Mouse (Mus musculus) neural tube, embryonic 14.5 days (tissue): ENCODE results near the gene Fam126b. TPM values are rescaled to one million over a fixed set of nuclear protein-coding genes. Genes with fewer than 3 reads are reported as not detected.
"Not testable (repeated sequence)": the region's sequence is repeated elsewhere in the genome, so short reads cannot be mapped to it uniquely, and the experiment has no call there.

Experiments
- ATAC-seq: fragments of 200-750 bp; cut with Nextera tagmentation; 2 replicates; pipeline ENCODE4 v1.8.0; 2017; ENCODE audit warnings: low read depth, mild to moderate bottlenecking, moderate TSS enrichment, moderate library complexity
- H3K27ac ChIP-seq: fragments of 300-500 bp; sonication (generic); 2 replicates; pipeline ENCODE4 v1.5.1; 2014; ENCODE audit warnings: low read depth, mild to moderate bottlenecking, control low read depth, low read length, moderate library complexity, mixed read lengths
- H3K27me3 ChIP-seq: fragments of 300-500 bp; sonication (generic); 2 replicates; pipeline ENCODE4 v1.6.1; 2014; ENCODE audit warnings: low read length; ENCODE audit not compliant: control insufficient read depth, insufficient read depth
- H3K36me3 ChIP-seq: fragments of 300-500 bp; sonication (generic); 2 replicates; pipeline ENCODE4 v1.6.1; 2014; ENCODE audit warnings: low read length, mixed read lengths; ENCODE audit not compliant: control insufficient read depth, insufficient read depth
- H3K4me1 ChIP-seq: fragments of 300-500 bp; sonication (generic); 2 replicates; pipeline ENCODE4 v1.6.1; 2014; ENCODE audit warnings: low read length; ENCODE audit not compliant: control insufficient read depth, insufficient read depth
- H3K4me2 ChIP-seq: fragments of 300-500 bp; sonication (generic); 2 replicates; pipeline ENCODE4 v1.6.1; 2014; ENCODE audit warnings: mild to moderate bottlenecking, low read depth, low read length, control low read depth
- H3K4me3 ChIP-seq: fragments of 300-500 bp; sonication (generic); 2 replicates; pipeline ENCODE4 v1.5.1; 2014; ENCODE audit warnings: low read depth, low read length, control low read depth, mixed read lengths
- H3K9ac ChIP-seq: fragments of 300-500 bp; sonication (generic); replicated peaks from 2 replicates; pipeline ENCODE4 v1.6.1; 2014; ENCODE audit warnings: low read depth, mild to moderate bottlenecking, control low read depth, low read length, mixed read lengths
- H3K9me3 ChIP-seq: fragments of 300-500 bp; sonication (generic); 2 replicates; pipeline ENCODE4 v1.6.1; 2016; ENCODE audit warnings: low read length; ENCODE audit not compliant: control insufficient read depth
- WGBS: fragments of 180-500 bp; shearing (Covaris S2); extraction: QIAGEN DNeasy Blood & Tissue Kit; methylation state at CpG from one replicate; pipeline ENCODE4 v1.1.7; 2014; 5-methylcytosine and 5-hydroxymethylcytosine counted together
- polyA plus RNA-seq: library from polyadenylated mRNA; unstranded; fragments of >200 nt; fragmentation: Nextera tagmentation; extraction: Ambion mirVana; gene quantifications from 2 replicates; pipeline ENCODE4 v1.2.1, GENCODE M21; 2014

Gene Fam126b
- polyA plus RNA-seq, 1 experiment from 2014 or later, result 18.6 TPM

DNA sequence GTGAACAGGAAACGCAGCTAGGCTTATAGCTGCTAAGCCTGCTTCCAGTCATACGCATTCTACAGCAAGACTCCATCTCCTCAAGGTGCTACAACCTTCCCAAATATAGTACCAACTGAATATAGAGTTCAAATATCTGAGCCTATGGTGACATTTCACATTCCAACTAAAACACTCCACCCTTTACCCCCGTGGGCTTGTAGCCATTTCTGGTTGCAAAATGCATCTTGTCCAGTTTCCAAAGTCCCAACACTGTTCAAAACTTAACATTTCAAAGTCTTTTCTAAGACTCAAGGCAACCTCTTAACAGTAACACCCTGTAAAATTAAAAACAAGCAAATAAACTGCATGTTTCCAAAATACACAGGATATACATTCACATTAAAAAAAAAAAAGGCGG, 29.0 kb upstream of the Fam126b start:
- no peak overlapping the region for H3K27ac ChIP-seq
- no peak overlapping the region for H3K4me3 ChIP-seq
- H3K9me3 ChIP-seq, result no peaks in the 10 kb centered on the region
- H3K4me1 ChIP-seq, result no peaks in the 10 kb centered on the region
- H3K9ac ChIP-seq, result no peak overlapping the region
- no peak overlapping the region for H3K4me2 ChIP-seq
- no peak for ATAC-seq
- no peaks in the 10 kb centered on the region for H3K36me3 ChIP-seq
- WGBS, result 86% methylated on average over 4 of the region's 4 CpGs
- H3K27me3 ChIP-seq, result no peaks in the 10 kb centered on the region

GRCm38 (mm10) chr1:58614424-58614823, 28.3 kb upstream of the Fam126b start:
- H3K4me2 ChIP-seq, result no peak overlapping the region
- no peak for ATAC-seq
- H3K9ac ChIP-seq, result no peak overlapping the region
- no peaks in the 10 kb centered on the region for H3K36me3 ChIP-seq
- no peak overlapping the region for H3K4me3 ChIP-seq
- H3K27ac ChIP-seq, result no peak overlapping the region
- H3K4me1 ChIP-seq, result no peaks in the 10 kb centered on the region
- H3K27me3 ChIP-seq, result no peaks in the 10 kb centered on the region
- H3K9me3 ChIP-seq, result no peaks in the 10 kb centered on the region
- 80% methylated on average over 3 of the region's 3 CpGs for WGBS

DNA sequence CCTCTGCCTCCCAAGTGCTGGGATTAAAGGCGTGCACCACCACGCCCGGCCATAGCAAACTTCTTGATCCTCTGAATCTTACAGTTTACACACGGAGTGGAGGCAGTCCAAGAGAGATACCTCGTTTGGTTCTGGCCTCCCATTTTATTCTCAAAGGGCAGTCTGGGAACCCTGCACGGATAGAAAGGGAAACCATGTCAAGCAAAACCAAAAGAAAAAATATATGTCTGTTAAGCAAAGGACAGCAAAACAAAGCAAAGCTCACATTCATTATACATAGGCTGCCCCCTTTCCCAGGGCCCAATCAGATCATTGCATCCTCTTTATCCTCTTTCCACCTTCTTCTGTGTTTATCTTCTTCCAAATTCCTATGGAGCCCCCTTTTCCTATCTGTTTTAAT, 27.7 kb upstream of the Fam126b start:
- no peaks in the 10 kb centered on the region for H3K9me3 ChIP-seq
- no peaks in the 10 kb centered on the region for H3K27me3 ChIP-seq
- no peak for ATAC-seq
- no peak overlapping the region for H3K27ac ChIP-seq
- no peak overlapping the region for H3K4me2 ChIP-seq
- WGBS, result 82% methylated on average over 6 of the region's 6 CpGs
- H3K36me3 ChIP-seq, result no peaks in the 10 kb centered on the region
- no peak overlapping the region for H3K9ac ChIP-seq
- H3K4me3 ChIP-seq, result no peak overlapping the region
- no peaks in the 10 kb centered on the region for H3K4me1 ChIP-seq

GRCm38 (mm10) chr1:58610611-58611010, 24.5 kb upstream of the Fam126b start:
- H3K4me3 ChIP-seq, result no peak overlapping the region
- ATAC-seq, result no peak
- 50% methylated on average over 1 of the region's 1 CpGs for WGBS
- no peaks in the 10 kb centered on the region for H3K36me3 ChIP-seq
- H3K27ac ChIP-seq, result no peak overlapping the region
- no peak overlapping the region for H3K4me2 ChIP-seq
- no peak overlapping the region for H3K9ac ChIP-seq
- no peaks in the 10 kb centered on the region for H3K4me1 ChIP-seq
- H3K9me3 ChIP-seq, result no peaks in the 10 kb centered on the region
- no peaks in the 10 kb centered on the region for H3K27me3 ChIP-seq

GRCm38 (mm10) chr1:58610166-58610565, 24.0 kb upstream of the Fam126b start:
- Histone ChIP-seq H3K27ac (no peak overlapping the region), H3K27me3 (no peaks in the 10 kb centered on the region), H3K9me3 (no peaks in the 10 kb centered on the region), H3K4me1 (no peaks in the 10 kb centered on the region), H3K4me2 (no peak overlapping the region), H3K4me3 (no peak overlapping the region), H3K9ac (no peak overlapping the region), H3K36me3 (no peaks in the 10 kb centered on the region)
- WGBS, result 86% methylated on average over 1 of the region's 1 CpGs
- ATAC-seq, result no peak

DNA sequence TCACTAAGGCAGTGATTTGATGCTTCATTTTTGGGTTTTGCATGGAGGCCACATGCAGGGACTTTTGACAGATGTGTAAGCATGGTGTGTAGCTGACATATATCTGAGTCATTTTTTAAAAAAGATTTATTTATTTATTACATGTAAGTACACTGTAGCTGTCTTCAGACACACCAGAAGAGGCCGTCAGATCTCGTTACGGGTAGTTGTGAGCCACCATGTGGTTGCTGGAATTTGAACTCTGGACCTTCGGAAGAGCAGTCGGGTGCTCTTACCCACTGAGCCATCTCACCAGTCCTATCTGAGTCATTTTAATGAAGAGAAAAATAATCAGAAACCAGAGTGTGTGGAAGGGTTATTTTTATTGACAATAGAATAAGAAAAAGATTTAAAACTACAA, 23.5 kb upstream of the Fam126b start:
- WGBS, result 91% methylated on average over 5 of the region's 5 CpGs
- H3K9ac ChIP-seq, result not testable (repeated sequence)

DNA sequence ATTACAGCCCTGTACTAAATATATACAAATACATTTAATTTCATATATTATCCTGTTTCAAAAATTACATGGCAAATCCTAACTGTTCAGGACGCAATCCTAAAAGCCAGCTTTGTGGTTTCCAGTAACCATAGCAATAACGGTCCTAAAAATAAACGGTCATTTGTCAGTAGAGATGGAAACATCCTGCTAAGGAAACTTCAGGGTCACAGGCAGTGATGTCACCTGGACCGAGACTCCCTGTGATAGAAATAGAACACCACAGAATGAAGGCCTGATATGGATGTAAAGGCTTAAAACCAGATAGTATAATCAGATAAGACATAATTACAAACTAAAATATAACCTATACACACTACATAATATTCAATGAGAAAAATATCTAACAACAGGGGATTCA, 17.6 kb upstream of the Fam126b start:
- Histone ChIP-seq H3K4me3 (no peak overlapping the region), H3K9ac (no peak overlapping the region), H3K27ac (no peak overlapping the region), H3K36me3 (no peaks in the 10 kb centered on the region), H3K4me2 (no peak overlapping the region), H3K4me1 (no peaks in the 10 kb centered on the region), H3K27me3 (no peaks in the 10 kb centered on the region), H3K9me3 (no peaks in the 10 kb centered on the region)
- 81% methylated on average over 4 of the region's 4 CpGs for WGBS
- no peak for ATAC-seq

More for the DNA sequence above, 23.5 kb upstream of the Fam126b start:
- not testable (repeated sequence) for H3K27me3 ChIP-seq, H3K4me2 ChIP-seq, H3K4me3 ChIP-seq, H3K27ac ChIP-seq, ATAC-seq, H3K4me1 ChIP-seq, H3K9me3 ChIP-seq, H3K36me3 ChIP-seq

- Histone ChIP-seq H3K4me1 (no peaks in the 10 kb centered on the region), H3K9me3 (no peaks in the 10 kb centered on the region), H3K27ac (no peak overlapping the region), H3K27me3 (no peaks in the 10 kb centered on the region), H3K9ac (no peak overlapping the region), H3K4me2 (no peak overlapping the region), H3K36me3 (no peaks in the 10 kb centered on the region), H3K4me3 (no peak overlapping the region)
- ATAC-seq, result no peak
- 84% methylated on average over 4 of the region's 4 CpGs for WGBS
These were observed 16.6 kb upstream of the Fam126b start for GRCm38 (mm10) chr1:58602681-58603080.

- no peak overlapping the region for H3K9ac ChIP-seq
- no peak overlapping the region for H3K4me3 ChIP-seq
- WGBS, result 85% methylated on average over 1 of the region's 1 CpGs
- no peaks in the 10 kb centered on the region for H3K27me3 ChIP-seq
- no peaks in the 10 kb centered on the region for H3K9me3 ChIP-seq
- peaks cover 3% of the 10 kb centered on the region; the same call in 1 of the 2 replicates for H3K36me3 ChIP-seq
- ATAC-seq, result no peak
- no peak overlapping the region for H3K27ac ChIP-seq
- H3K4me2 ChIP-seq, result peak overlapping the region; percentile 69; the same call in 1 of the 2 replicates
- H3K4me1 ChIP-seq, result peaks cover 12% of the 10 kb centered on the region
These were observed 1.4 kb upstream of the Fam126b start for GRCm38 (mm10) chr1:58587491-58587890.
